Mouse (Mus musculus) T-helper 2 cell (primary cell): ENCODE measurements at regions not wholly inside any gene's neighbourhood (a gene's known extent, or its start where the extent isn't known, plus 50 kb on each side); places are given as distances from the start of the nearest gene placed in this dataset.

ENCODE experiments used
- in situ Hi-C: fragments of 300-600 bp; cut with MboI, MseI; formaldehyde crosslinking; loops from one replicate; pipeline ENCODE4 v1.15.1; 2025; ENCODE audit warnings: high pct_unique_total_duplicates

- in situ Hi-C loops: loop anchor here (5.0 kb wide), 1 partner anchor 321 kb away; no protein-coding TSS in a partner anchor
Observed at GRCm38 (mm10) chr15:47118341-47118740, 6766.4 kb upstream of the Gm7489 start.
